Mouse (Mus musculus) small intestine, adult 2 months (tissue): ENCODE results near the gene Papss2.

Experiments
- CTCF ChIP-seq: fragments of 200-500 bp; IDR thresholded peaks from 2 replicates; pipeline ENCODE4 v1.5.1; 2012; ENCODE audit warnings: low read depth, mild to moderate bottlenecking, control low read depth, inconsistent platforms, low read length, moderate library complexity, mixed read lengths; ENCODE audit not compliant: insufficient replicate concordance, insufficient read length; ENCODE audit errors: extremely low read depth
- POLR2A ChIP-seq: fragments of 200-500 bp; IDR thresholded peaks from 2 replicates; pipeline ENCODE4 v1.6.1; 2012; ENCODE audit warnings: low read depth, mild to moderate bottlenecking, control low read depth, inconsistent platforms, low read length, moderate library complexity

DNA sequence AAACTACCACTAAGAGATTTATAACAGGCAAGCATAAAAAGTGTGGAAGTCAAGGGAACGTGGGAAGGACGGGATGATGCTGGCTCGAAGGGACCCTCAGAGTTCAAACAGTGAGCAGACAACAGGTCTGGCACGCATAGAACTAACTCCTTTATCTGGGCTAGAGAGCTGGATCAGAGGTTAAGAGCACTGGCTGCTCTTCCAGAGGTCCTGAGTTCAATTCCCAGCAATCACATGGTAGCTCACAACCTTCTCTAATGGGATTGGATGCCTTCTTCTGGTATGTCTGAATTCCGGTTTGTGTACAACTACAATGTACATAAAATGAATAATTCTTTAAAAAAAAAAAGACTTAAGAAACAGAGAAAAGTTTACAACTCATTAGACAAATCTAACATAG lies 87.5 kb downstream of the Papss2 start:
- TF ChIP-seq POLR2A (no peak), CTCF (no peak)
